Mouse (Mus musculus) heart, adult 2 months (tissue): Measurements from ENCODE around the gene Chp1.

ENCODE experiments used
- CTCF ChIP-seq: fragments of 200-600 bp; IDR thresholded peaks from 2 replicates; pipeline ENCODE4 v1.8.1; 2022; ENCODE audit warnings: antibody characterized with exemption, mild to moderate bottlenecking, moderate library complexity
- POLR2A ChIP-seq: fragments of 200-500 bp; IDR thresholded peaks from 2 replicates; pipeline ENCODE4 v1.6.1; 2011; ENCODE audit warnings: mild to moderate bottlenecking, low read depth, low read length, control low read depth; ENCODE audit not compliant: insufficient read depth

DNA sequence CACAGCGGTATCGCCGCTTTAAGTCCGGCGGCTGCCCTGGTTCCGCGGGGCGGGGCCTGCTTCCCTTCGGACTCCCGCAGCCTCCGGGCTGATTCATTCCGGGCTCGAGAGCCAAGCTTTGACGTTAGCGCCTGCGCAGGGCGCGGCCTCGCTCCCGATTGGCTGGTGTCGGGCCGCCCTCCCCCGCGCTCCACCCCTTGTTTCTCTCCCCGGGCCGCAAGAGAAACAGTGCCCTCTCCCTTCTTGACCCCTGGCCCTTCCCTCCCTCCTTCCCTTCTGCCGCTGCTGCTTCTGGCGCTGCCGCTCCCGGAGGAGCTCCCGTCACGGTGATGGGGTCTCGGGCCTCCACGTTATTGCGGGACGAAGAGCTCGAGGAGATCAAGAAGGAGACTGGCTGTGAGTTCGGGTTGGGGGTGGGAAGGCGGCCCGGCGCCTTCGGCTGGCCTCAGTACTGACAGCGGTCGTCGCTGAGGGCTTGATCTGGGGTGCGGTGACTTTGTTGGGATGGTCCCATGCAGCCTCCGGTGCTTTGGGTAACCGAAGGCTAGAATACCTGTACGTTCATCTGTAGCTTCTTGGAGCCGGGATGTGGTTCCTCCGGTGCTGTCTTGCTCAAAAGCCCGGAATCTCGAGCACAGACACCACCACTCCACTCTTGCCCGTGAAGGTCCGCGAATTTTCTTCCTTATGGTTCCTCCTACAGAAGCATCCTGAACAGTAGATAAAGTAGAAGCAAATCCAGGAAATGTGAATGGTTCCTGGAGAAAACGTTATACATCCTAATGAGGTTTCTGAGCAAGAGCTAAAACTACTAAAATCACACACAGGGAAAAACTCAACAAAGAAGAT, at the start of gene Chp1, which contains the start of gene Exd1:
- TF ChIP-seq CTCF = no peak
- peak; percentile 78 for TF ChIP-seq POLR2A
